Mouse (Mus musculus): ENCODE results near the gene Hivep3.

Gene Hivep3

DNA sequence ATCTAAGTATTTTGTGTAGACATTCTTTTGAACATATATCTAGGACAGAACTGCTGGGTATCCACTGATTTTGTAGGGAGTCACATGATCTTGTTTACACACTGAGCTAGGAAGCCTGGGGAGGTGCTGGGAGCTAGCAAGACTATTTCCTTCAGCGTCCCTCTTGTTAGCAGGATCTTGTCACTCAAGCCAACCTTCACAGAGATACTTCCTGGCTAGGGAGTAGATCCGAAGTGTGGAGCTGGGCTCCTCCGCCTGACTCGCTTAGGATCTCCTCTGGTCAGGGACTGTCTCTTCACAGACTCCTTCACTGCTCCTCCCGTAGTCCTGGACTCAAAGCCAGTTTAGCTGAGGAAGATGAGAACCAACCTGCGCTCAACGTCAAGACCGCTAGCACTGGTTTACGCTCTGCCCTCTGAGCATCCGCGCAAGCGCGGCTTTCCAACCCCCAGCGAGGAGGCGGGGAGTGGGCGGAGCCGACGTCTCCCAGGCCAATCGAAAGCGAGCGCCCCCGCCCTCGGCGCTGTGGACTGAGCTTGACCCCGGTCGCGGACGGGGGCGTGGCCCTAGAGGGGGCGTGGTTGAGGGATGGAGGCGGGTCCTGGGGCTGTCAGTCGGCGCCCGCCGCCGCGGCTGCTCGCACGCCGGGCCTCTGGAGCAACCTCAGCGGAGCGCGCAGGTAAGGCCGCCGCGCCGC lies at the start of gene Hivep3:
Hivep3 (plus strand) TSS at position 601 of the 697 bp plus-strand sequence.
- DNase-seq: peak; percentile 100

GRCm38 (mm10) chr4:119685746-119686145 lies 47.8 kb upstream of the Hivep3 start:
- DNase-seq: no peak

- peak; percentile 20 for DNase-seq
Measured at GRCm38 (mm10) chr4:119698339-119698738, 35.2 kb upstream of the Hivep3 start.

DNA sequence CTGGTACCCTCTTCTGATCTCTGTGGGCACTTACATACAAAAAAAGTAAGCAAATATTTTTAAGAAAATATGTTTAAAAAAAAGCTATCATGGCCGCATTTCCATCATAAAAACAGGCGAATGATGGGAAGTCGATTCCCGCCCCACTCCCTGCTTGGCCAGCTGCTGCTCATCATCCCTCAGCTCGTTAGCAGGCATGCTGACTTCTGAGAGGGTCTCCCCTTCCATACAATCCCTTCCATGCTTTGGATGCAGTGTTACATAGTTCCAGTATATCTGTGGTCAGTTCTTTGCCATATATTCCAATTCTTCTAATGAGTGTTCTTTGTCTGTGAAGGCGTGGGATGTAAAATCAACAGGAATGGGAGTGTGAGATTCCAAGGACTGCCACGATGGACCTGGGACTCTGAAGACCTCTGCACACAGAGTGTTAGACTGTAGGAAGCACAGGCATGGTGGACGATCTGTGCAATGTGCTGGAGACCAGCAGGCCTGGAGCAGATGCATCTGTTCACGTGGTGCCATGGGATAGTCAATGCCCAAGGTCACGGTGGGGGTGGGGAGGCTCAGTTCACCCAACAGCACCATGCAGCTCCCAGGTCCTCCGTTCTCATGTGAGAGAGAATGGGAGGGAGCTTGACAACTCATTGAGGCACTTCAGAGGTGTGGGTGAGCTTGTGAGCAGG lies 32.2 kb upstream of the Hivep3 start:
- no peak for DNase-seq

DNA sequence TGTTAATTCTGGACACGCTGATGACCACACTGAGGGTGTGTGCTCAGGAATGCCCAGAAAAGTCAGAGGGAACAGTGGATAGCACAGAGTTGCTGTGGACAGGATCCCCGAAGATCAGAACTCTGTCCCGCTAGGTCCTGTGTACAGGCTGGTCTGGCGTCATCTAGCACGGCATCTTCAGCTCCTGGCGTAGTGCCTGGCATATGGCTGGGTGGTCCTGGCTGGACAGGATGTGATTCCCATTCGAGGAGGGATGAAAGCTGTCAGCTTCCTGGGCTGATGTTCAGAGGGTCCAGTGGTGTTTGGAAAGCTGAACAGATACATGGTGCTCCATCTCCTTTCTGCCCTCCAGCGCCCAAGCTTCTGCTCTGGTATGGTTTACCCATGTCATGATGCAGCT lies 29.6 kb upstream of the Hivep3 start:
- DNase-seq: no peak

GRCm38 (mm10) chr4:119707326-119707725 lies 26.3 kb upstream of the Hivep3 start:
- DNase-seq: no peak

DNA sequence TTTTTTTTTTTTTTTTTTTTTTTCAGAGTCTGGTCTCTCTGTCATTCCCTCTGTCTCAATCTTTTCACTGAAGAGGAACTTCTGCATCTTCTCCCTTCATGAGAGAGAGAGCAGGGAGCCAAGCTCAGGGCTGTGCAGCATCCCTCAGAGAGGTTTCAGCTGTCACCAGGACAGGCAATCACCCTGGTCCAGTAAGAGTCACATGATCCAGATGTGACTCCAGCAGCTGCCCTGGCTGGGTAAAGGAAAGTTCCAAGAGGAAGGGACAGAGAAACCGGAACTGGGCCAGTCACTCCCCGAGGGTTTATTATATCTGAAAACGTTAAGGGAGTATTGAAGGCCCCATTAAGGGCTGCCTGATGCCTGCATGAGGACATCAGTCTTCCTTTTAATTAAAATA lies 25.8 kb upstream of the Hivep3 start:
- no peak for DNase-seq

- no peak for DNase-seq
Measured at GRCm38 (mm10) chr4:119710208-119710607, 23.4 kb upstream of the Hivep3 start.

DNA sequence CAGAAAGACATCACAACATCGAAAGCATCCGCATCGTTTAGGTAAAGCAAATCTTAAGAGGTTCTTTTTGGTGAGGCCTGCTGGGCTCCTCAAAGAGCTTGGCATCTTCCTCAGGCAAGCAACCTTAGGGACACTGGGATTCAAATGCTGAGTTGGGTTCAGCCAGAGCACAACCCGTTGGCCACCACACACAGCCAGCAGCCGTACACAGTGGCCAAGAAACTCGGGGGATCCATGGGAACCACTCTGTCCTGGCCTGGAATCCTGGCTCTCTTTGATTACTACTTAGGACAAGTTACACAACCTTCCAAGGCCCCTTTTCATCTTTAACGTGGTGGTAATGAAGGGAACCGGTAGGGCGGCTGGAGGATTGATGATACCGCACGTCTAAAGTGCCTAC lies 16.1 kb upstream of the Hivep3 start:
- DNase-seq: no peak

DNA sequence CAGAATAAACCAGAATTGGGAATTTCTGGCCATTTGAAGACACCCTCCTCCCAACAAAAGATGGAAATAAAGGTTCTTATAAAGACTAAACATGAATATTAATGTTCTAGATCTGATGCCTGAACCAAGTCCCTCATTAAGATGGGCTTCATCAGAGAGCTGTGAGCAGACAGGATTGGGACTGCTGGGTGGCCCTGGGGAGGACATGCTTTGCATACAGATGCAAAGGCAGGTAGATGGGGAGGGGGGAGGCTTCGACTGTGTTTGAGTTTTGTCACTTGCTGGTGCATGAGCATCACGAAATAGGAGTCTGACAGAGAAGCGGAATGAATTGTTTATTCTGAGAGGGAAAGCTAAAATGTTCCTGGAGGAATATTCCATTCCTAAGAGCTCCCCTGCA lies 12.1 kb upstream of the Hivep3 start:
- DNase-seq: no peak

DNA sequence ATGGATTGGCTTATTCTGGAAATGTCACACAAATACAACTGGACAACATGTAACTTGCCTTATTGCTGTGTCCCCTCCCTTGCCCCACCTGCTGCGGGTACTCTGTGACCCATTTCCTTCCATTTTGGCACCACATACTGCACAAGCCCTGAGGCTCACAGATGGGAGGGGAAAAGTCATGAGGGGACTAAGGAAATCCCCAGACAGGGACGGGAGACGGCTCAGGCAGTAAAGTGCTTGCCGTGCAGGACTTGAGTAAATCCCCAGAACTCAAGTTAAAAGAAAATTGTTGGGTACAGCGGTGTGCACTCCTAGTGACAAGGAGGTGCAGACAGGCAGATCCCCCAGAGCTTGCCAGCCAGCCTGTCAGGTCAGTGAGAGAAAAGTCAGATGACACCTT lies 7.5 kb upstream of the Hivep3 start:
- DNase-seq: no peak

DNA sequence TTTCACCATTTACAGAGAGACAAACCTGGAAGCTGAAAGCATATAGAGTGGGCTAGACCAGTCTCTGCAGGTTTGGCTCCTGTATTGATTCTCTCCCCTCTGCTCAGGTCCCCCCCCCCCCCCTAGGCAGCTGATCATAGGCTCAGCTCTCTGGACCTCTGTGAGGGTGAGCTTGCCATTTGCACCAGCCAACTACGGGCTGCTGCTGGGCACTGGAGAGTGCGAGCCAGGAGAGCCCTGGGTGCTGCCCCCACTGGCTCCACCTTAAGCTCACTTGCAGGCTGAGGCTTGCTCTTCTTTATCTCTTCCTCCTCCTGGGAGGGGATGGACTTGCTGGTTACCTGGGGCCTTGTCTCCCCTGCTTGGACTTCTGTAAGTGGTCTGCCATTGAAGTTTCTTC lies 5.7 kb upstream of the Hivep3 start:
- no peak for DNase-seq

DNA sequence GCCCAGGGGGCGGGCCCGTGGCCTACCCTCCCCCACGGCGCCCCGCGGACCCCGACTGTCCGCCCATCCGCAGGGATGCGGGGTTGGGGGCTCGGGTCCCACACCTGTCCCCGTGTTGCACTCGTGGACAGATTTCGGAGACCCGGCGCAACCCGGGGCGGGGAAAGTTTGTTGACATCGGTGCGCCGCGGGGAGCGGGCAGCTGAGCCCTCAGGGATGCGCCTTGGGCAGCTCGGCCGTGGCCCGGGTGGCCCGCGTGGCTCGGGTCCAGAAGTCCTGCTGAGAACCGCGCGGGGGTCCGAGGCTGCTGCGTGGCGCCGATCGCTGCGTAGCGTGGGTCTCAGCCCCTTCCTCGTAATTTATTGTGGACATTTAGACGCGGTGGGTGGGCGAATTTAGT lies 358 bp downstream of the Hivep3 start:
- DNase-seq: no peak

- no peak for DNase-seq
Measured at GRCm38 (mm10) chr4:119734352-119734751, 768 bp downstream of the Hivep3 start.

DNA sequence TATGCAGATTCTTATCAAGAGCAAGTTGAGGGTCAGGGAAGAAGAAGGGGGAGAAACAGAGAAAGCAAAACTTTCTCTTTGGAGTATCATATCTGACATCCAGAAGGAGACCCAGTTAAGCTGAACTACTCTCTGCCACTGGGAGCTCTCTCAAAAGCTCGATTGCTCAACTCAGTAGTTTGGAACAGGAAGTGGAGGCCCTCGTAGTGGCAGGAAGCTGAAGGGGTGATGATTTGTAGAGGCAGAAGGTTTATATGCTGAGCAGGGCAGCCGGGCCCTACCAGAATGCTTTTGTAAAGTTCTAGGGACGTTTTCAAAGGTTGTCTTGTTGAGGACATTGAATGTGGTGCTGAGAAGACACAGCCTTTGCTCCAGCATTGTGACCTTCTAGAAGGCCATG lies 5.1 kb downstream of the Hivep3 start:
- no peak for DNase-seq

DNA sequence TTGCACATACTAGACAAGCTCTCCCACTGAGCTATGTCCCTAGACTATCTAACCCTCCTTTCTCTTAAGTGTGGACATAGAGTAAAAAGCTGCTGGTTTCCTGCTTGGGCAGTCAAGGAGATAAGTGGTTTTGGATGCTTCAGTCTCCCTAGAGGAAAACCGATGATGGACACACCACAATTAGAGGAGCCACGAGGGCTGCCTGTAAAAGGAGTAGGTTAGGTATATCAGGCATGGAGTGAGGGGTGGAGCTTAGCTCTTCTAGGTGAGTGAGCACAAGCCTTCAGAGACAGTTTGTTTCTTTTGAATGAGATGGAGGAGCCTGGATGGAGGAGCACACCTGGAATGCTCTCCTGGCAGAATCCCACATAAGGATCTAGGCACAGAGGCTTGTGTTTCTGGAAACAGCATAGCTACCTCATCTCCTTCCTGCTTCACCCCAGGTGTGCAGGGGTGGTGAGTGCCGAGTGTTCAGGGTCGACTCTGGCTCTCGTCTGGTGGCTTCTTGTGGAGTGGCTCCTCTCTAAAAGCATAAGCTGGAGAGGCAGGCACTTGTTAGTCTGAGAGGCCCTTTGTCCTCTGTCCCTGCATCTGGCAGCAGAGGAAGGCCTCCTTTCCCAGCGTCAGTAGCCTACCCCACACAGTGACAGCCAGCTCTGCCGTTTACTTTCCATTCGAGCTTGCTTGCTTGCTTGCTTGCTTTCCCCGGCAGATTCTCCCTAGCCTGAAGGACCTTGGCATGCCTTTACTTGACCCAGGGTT lies 5.9 kb downstream of the Hivep3 start:
- no peak for DNase-seq

- DNase-seq: no peak
Measured at GRCm38 (mm10) chr4:119748341-119748740, 14.8 kb downstream of the Hivep3 start.

DNA sequence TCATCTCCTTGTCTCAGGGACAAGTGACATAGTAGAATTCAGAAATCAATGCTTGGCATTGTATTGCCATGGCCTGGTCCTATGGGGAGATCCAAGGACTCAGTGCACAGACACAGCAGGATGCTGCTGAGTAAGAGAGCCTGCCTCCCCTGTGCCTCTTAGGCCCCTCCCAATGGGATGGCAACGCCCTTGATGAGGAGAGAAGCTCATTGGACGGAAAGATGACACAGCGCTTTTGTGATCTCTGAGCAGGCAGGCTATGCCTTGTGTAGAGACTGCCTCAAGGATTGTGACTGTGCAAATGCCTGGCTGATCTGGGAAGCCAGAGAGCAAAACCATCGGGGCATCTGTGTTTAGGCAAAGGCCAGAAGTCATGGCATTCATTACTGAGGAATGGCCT lies 16.6 kb downstream of the Hivep3 start:
- no peak for DNase-seq

DNA sequence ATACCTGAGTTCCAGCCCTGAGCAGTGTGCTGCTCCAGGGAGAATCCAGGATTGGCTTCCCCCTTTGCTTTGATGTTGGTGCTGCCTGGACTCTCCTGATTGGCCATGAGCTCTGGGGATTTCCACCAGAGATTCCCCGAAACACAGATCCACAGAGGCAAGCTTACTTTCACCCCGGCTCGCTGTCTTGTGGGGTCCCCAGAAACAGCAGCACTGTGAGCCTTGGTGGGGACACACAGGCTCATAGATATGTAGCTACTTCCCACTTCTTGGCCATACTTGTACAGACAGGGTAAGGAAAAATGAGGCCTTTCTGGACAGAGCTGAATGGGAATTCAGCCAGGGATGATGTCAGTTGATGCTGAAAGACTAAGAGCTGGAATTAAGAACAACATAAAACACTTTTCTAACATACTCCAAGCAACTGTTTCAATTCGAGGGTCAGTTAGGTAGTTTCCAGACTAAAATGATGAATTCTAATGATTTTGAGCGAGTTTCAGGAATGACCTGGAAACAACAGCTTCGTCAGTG lies 17.2 kb downstream of the Hivep3 start:
- no peak for DNase-seq

DNA sequence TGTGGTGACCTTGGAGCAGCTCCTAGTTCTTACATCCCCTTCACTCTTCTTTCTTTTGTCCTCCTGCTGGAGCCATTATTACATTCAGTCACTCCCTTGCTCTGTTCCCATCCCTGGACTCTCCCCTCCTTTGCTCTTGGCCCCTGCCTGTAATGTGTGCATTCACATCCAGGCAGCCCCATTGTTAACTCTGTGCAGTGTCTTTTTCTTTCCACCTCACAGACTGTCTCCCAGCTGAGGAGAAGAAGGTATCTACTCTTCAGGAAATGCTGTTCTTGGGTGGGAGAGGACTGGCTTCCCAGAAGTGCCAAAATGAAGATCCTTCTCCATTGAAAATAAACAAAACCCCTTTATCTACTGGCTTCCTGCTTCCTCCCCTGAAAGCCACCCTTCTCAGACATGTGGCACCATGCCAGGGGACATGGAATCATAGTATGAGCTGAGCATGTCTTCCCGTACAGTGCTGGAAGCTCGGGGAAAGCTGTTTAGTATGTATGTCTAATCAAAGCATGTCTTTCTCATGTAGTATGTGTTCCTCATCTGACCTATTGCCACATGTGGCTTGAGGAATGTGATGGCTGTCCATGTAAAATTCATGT lies 17.9 kb downstream of the Hivep3 start:
- no peak for DNase-seq

DNA sequence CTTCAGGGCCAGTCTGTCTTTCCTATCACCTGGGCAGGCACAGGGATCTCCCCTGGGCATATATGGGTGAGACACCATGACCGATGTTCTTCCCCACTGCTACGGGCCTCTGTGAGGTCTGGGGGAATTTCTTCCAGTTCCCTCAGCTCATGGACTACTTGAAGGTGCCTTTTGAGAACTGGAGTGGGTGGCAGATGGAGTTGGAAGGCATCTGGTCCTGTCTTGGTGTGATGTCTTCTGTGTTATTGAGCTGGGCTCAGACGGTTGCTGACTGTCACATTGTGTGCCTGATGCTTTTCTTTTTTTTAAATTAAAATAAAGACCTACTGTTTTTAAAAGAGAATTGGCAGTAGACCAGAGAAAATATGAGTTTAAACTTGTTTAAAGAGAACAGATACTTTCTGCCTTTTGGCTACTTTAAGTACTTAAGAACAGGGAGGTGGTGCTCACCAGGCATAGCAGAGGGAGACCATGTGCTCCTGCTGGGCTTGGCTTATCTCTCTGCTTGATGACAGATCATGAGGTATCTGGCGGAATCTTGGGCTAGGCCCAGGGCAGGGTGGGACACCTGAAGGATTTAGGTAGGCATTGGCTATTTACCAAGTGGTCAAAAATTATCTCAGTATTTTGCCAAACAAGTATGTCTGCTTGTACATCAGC lies 26.1 kb downstream of the Hivep3 start:
- DNase-seq: peak; percentile 36

DNA sequence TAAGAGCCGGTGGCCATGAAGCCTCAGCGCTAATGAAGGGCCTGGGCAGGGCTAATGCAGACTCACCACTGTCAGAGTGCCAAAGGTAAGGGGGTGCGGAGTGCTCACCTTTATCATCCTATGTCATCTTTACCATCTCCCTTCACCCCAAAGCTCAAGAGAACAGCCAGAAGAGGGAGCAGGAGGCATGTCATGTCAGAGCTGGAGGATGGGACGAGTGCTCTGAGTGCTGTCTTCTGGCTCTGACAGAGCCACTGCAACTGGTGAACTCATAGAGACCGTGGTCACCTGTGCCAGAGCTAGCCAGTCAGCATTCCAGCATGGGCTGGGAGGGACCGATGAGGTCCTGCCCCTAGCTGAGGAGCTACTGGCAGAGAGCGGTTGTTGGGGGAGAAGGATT lies 27.2 kb downstream of the Hivep3 start:
- peak; percentile 55 for DNase-seq

All from cerebellum, adult 11-12 months (tissue).